Mouse (Mus musculus): ENCODE results near the gene Plekho2.

Plekho2 gene

GRCm38 (mm10) chr9:65528417-65529038 is 51.3 kb downstream of the Plekho2 start:
- DNase-seq, result no peak

GRCm38 (mm10) chr9:65525445-65526195 is 54.2 kb downstream of the Plekho2 start:
- no peak for DNase-seq

GRCm38 (mm10) chr9:65523611-65524364 is 56.1 kb downstream of the Plekho2 start:
- DNase-seq, result peak; percentile 85 to 88

- no peak for DNase-seq
These were observed 59.3 kb downstream of the Plekho2 start for GRCm38 (mm10) chr9:65520505-65520876.

- peak in 1 of 2 experiments; percentile 39 for DNase-seq
These were observed 59.9 kb downstream of the Plekho2 start, which contains the start of gene Ankdd1a for GRCm38 (mm10) chr9:65519807-65520504. Gene Ankdd1a, minus strand, starts transcription at chr9:65520193.

- no peak for DNase-seq
These were observed 65.0 kb downstream of the Plekho2 start for GRCm38 (mm10) chr9:65514851-65515261.

GRCm38 (mm10) chr9:65514431-65514830 is 65.4 kb downstream of the Plekho2 start:
- no peak for DNase-seq

- DNase-seq, result no peak
These were observed 67.3 kb downstream of the Plekho2 start for GRCm38 (mm10) chr9:65512520-65512919.

GRCm38 (mm10) chr9:65508449-65508848 is 71.4 kb downstream of the Plekho2 start:
- DNase-seq, result no peak

GRCm38 (mm10) chr9:65502721-65503505 is 76.9 kb downstream of the Plekho2 start:
- DNase-seq, result no peak

Measured in lung, postnatal 4 days (tissue).